Mouse (Mus musculus) cerebellum, adult 18-20 months (tissue): ENCODE data around the gene Gm8994.
"Not testable (repeated sequence)": the region's sequence is repeated elsewhere in the genome, so short reads cannot be mapped to it uniquely, and the experiment has no call there.

ENCODE experiments used
- DNase-seq, 2 experiments: peaks; one replicate each; pipeline ENCODE4 v3.0.0; 2021

Gene Gm8994

GRCm38 (mm10) chr6:136327239-136327638 is at the start of gene Gm8994:
Gene Gm8994 (plus strand): TSS chr6:136327539.
- DNase-seq, result not testable (repeated sequence)

- DNase-seq, result no peak
Measured at GRCm38 (mm10) chr6:136277685-136278084, 49.7 kb upstream of the Gm8994 start.

- DNase-seq, result no peak
Measured at GRCm38 (mm10) chr6:136284565-136284964, 42.8 kb upstream of the Gm8994 start.

DNA sequence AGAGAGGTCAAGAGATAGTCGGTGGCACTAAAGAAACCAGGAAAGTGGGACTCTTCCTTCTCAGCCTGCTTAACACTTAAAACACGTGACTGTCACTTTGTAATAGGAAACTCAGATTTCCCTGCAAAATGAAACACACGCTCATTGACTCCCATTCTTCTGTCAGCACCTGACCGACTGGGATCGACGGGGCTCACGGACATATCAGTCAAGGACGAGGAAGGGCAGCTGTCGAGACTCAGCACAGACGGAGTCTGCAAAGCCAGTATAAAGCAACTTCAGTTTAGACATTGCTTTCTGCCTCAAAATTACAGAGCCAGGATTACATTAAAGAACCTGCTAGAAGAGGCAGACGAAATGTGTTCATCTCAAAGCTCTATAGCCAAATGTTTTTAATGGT is 41.2 kb upstream of the Gm8994 start:
- DNase-seq, result no peak

DNA sequence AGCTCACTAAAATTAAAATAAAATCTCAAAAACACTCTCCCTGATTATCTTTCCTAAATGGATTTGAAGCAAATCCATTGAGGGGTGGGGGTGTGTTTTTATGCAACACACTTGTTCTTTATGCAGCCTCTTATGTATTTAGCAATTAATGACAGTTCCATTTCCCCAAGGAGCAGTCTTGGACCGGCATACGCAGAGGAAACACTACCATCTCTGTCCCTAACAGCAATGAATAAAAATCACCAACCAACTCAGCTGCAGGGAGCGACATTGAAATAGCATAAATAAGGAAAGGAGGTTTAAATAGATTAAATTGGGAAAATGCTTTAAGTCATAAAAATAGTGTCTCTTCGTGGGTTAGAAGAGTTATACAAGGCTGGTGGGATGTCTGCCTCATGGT is 40.8 kb upstream of the Gm8994 start:
- no peak for DNase-seq

DNA sequence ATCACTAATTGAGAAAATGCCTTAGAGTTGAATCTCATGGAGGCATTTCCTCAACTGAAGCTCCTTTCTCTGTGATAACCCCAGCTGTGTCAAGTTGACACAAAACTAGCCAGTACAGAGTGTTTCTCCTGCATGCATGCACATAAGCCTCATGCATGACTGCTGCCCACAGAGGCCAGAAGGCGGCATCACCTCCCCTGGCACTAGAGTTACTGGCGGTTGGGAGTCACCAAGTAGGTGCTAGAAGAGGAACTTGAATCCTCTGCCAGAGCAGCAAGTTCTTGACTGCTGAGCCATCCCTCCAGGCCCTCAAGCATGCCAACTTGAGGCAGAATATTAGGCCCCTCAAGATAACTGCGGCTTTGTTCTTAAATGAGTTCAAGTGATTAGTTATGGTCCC is 35.9 kb upstream of the Gm8994 start:
- no peak for DNase-seq

DNA sequence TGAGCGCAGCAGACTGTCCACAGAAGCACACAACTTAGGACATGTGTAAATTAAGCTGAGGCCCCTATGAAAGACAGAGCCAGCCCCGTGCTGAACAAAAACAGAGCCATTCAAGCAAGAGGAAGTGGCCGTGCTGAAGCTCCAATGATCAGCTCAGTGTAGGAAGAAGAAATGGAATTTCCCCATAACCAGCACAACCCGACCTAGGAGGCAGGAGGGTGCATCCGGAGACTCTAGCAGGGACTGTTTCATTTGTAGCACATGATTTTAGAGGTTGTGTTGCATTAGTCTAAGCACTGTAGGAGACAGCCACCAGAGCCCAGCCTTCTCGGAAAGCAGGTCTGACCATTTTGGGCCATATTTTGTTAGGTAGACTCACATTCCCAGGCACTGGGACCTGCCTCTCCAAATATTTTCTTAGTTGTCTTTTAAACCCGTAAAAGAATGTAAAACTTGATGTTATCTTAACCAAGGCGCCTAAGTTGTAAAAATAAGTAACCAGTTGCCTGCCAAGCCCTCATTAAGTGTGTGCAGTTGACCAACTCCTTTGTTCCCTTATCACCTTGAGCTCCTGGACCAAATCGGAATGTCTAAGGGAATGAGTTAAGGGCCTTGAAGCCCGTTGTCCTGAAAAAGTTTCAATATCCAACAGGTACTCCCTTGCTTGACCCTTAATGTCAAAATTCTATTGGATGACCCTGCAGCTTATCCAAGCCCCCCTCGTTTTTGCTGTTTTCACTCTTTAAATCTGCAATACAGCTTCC is 35.2 kb upstream of the Gm8994 start:
- DNase-seq, result no peak

DNA sequence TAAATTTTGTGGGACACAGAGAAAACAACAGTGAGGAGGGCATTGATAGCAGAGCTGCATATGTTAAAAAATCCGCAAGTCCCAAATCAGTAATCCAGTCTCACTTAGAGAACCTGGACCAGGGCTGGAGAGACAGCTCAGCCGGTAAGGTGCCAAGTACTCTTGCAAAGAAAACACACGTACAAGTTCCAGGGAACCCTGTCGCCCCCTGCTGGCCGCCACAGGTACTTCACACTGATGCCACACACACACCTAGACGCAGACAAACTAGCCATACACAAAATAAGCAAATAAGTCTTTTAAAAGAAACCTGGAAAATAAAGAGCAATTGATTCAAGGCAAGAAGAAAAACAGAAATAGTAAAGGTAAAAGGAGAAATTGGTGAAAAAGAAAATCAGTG is 33.6 kb upstream of the Gm8994 start:
- DNase-seq, result no peak

DNA sequence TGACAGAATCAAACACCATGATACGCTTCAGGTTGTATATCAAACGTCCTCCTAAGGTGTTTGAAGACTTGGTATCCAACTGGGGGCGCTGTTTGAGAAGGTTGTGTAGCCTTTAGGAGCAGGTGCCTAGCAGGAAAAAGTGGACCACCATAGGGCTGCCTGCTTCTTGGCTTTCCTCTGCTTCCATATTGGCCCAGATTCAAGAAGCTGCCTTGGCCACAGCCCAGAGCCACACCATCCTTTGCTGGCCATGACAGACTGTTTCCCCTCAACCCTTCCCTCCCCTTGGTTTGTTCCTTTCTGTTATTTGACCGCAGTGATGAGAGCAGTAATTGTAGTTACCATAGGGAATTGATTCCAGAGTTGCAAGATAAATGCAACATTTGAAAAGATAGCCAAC is 31.5 kb upstream of the Gm8994 start:
- no peak for DNase-seq

- DNase-seq, result no peak
Measured at GRCm38 (mm10) chr6:136296251-136296650, 31.1 kb upstream of the Gm8994 start.

DNA sequence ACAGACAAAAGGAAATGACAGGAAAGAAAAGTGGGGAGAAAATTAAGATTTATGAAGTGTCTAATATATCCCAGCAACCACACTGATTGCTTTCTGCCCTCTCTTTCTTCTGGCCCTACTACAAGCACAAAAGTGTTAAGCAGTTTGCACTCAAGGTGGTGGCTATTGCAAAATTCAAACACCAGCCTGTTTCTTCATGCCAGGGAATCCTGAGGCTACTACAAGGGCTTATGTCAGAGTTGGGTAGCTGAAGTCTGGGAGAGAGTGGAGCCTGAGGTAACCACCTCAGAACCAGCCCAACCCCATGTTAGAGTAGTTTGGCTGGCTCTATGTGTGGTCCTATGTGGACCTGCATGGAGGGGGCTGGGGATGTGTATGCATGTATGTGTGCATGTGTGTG is 23.8 kb upstream of the Gm8994 start:
- DNase-seq, result no peak

- no peak for DNase-seq
Measured at GRCm38 (mm10) chr6:136304369-136304988, 22.9 kb upstream of the Gm8994 start.

- no peak for DNase-seq
Measured at GRCm38 (mm10) chr6:136309487-136309886, 17.9 kb upstream of the Gm8994 start.

DNA sequence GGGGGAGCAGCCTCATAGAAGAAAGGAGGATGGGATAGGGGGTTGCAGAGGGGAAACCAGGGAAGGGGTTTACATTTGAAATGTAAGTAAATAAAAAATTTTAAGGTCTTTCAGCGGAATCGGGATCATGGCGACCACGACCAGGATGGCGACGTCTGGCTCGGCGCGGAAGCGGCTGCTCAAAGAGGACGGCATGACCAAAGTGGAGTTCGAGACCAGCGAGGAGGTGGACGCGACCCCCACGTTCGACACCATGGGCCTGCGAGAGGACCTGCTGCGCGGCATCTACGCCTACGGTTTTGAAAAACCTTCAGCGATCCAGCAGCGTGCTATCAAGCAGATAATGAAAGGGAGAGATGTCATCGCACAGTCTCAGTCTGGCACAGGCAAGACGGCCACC is 1.1 kb downstream of the Gm8994 start:
- not testable (repeated sequence) for DNase-seq

GRCm38 (mm10) chr6:136340669-136341068 is 13.3 kb downstream of the Gm8994 start:
- no peak for DNase-seq

DNA sequence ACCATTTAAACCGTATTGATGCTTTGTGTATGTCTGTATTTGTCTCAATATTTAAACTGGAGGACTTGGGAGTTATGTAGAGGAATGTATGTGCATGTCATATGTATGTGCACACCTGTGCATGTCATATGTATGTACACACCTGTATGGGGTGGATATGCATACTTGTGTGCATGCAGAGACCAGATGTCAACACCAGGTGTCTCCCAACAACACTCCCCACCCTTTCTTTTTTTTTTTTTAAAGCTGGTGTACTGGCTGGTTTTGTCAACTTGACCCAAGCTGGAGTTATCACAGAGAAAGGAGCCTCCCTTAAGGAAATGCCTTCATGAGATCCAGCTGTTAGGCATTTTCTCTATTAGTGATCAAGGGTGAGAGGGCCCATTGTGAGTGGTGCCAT is 13.8 kb downstream of the Gm8994 start:
- no peak for DNase-seq

- no peak for DNase-seq
Measured at GRCm38 (mm10) chr6:136343868-136344267, 16.5 kb downstream of the Gm8994 start.

- no peak for DNase-seq
Measured at GRCm38 (mm10) chr6:136345034-136345433, 17.7 kb downstream of the Gm8994 start.

GRCm38 (mm10) chr6:136345641-136346040 is 18.3 kb downstream of the Gm8994 start:
- no peak for DNase-seq

GRCm38 (mm10) chr6:136347053-136347452 is 19.7 kb downstream of the Gm8994 start:
- DNase-seq, result no peak

- no peak for DNase-seq
Measured at GRCm38 (mm10) chr6:136347631-136348030, 20.3 kb downstream of the Gm8994 start.

- DNase-seq, result peak; percentile 66 to 74
Measured at GRCm38 (mm10) chr6:136353399-136354184, 26.3 kb downstream of the Gm8994 start.

DNA sequence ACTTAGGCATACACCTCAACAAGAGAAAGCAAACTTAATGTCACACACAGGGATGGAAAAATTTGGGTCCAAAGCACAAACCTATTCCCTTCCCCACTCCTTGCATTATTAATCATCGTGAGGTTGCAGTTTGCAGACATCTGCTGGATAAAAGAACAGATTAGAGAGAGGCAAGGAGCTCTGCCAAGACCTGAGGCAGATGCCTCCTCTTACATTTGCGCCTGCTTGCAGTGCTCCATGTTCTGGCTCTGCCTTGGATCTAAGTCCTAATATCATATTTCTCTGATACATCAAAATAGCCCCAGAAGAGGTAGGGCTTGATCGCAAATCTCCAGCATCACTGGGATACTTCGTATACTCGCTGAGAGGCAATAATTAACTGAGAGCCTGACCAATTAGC is 31.1 kb downstream of the Gm8994 start:
- no peak for DNase-seq

DNA sequence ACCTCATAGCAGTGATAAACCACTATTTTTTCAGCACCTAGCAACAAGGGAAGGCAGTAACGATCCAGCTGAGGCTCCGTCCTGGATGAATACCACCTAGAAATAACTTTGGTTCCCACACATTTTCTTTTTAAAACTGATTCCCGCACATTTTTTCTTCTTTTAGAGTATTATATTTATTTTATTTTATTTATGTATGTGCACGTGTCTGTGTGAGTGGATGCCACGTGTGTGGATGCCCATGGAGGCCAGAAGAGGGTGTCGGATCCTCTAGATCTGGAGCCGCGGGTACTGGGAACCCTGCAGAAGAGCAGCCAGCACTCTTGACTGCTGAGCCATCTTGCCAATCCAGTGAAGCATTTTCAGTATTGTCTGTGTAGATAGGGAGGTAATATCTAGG is 36.0 kb downstream of the Gm8994 start:
- DNase-seq, result no peak
